Mouse (Mus musculus) retina, adult 2 months (tissue): Measurements from ENCODE around the gene Slc47a2.
"Not testable (repeated sequence)": the region's sequence is repeated elsewhere in the genome, so short reads cannot be mapped to it uniquely, and the experiment has no call there.

Experiments used
- DNase-seq: peaks from one replicate; pipeline ENCODE4 v3.0.0-alpha.2; 2012; ENCODE audit warnings: low read depth, low spot score

The Slc47a2 gene

GRCm38 (mm10) chr11:61341971-61342370 is 689 bp downstream of the Slc47a2 start:
- DNase-seq, result no peak

- DNase-seq, result no peak
Measured at GRCm38 (mm10) chr11:61341233-61341632, 1.4 kb downstream of the Slc47a2 start.

DNA sequence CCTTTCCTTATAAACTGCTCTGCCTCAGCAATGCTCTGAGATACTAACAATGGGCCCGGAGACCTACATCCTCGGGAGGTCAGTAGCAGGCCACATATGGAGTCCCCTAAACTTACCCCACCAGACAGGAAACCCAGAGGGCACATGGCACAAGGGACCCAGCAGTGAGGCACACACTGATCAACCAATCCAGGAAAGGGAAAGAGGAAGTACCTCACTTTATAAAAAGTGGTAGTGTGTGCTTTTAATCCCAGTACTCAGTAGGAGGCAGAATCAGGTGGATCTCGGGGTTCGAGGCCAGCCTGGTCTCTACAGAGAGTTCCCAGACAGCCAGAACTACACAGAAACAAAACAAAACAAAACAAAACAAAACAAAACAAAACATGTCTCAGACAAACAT is 2.3 kb downstream of the Slc47a2 start:
- no peak for DNase-seq

DNA sequence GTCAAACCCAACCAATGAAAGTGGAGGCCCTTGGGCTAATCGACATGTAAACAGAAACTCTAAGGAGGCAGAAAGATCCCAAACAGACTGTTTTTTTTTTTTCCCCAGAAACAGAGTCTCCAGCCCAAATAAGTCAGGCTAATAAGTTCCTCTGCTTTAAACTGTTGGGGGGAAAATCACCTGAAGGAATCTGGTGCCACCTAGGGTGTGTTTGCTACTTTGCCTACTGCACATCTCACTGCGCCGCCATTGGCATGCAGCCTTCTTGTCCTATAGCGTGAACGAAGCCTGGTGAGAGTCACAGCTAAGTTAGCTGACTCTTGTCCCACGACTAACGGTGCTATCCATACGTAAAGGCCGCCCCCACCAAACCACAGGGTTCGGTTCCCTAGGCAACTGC is 5.1 kb downstream of the Slc47a2 start:
- DNase-seq, result no peak

DNA sequence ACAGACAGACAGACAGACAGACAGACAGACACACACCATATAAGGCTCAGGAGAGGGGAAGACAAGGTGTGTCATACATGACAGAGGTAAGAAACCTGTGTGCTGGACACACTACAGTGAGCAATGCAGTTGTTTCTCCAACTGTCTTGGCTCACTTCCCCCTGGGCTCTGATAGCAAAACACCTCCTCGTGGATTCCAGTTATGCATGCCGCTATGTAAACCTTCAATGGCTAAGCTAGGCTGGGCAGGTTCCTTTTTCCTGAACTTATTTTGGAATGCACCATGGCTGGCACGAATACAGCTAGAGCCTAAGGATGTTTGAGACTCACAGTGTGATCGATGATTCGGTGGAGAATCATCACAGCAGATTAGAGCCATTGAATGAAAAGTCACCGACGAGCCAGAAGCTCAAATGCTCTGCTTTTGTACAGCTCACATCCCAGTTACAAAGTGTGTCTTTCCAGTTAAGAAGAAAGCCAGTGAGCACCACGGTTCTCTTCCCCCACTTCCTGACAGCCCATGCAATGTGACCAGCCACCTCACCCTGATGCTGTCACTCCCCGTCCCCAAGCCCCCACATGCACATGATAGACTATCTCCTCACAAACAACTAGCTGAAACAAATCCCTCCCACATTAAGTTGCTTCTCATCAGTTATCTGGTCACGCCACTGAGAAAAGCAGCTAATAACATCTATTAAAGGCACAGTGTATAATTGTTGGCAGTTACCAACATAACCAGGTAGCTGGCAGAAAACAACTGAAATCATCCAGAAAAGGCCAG is 21.6 kb downstream of the Slc47a2 start:
- no peak for DNase-seq

DNA sequence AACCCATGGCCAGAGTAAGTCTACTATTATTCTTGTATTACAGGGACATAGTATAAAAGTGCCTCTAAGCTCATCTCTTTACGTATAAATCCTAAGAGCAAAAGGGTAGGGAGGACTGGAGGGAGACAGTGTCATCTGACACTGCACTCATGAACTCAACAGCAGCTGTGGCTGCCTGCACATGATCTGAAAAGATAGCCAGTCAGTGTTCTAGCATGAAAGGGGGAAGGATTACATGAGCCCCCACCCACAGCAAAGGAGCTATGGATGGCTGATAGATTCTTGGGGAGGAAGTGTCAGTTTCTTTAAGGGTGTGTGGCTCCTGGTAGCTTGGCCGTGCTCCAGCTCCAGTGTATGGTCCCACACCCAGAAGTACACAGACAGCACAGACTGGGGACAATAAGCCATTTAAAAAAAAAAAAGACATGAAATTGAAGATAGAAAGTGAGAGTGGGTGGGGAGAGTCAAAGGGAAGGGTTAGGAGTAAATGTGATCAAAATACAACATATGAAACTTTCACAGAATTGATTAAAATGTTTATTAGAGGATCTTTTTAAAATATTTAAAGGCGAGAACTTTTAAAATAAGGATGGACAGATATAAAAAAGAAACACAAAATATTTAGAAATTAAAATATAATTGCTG is 22.6 kb downstream of the Slc47a2 start:
- DNase-seq, result no peak

GRCm38 (mm10) chr11:61319233-61319922 is 23.3 kb downstream of the Slc47a2 start:
- DNase-seq, result no peak

DNA sequence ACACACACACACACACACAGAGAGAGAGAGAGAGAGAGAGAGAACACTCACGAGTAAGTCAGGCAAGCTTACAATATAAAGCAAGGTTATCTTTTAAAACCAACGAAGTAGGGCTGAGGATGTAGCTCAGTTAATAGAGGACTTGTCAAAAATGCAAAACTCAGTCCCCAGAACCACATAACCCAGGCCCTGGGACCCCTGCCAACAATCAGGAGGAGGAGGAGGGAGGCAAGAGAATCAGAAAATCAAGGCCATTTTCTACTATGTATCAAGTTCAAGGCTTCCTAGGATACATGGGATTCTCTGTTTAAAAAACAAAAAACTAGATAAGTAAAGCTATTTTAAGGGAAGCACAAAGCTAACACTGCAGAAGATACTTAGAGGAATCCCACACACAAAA is 25.8 kb downstream of the Slc47a2 start:
- no peak for DNase-seq

- DNase-seq, result no peak
Measured at GRCm38 (mm10) chr11:61310321-61310720, 32.3 kb downstream of the Slc47a2 start.

GRCm38 (mm10) chr11:61309831-61310230 is 32.8 kb downstream of the Slc47a2 start:
- DNase-seq, result no peak

DNA sequence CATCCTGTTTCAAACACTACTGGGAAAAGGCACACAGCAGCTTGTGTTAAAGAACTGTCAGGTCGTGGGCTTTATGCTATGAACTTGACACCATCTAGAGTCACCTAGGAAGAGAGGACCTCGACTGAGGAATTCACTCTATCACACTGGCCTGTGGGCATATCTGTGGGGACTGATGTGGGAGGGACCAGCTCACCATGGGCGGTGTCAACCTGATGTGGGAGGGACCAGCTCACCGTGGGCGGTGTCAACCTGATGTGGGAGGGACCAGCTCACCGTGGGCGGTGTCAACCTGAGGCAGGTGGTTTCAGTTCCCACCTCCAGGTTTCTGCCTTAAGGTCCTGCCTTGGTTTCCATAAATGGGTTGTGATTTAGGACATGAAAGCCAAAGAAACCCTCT is 34.9 kb downstream of the Slc47a2 start:
- DNase-seq, result no peak

DNA sequence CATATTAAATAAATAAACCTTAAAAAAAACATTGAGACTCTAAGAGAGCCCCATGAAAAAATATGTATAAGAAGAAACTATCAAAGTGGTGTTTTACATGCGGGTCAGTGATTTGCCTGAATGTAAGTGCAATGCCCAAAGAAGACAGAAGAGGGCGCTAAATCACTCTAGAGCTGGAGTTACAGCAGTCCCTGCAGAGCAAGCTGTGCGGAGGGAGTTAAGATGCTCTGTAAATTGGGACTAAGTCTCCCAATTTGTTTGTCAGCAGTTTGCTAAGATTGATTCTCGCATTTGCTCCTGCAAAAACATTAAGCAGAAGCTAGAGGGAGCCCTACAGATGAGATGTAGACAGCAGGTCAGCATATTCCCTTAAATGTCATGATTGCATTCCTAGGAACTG is 37.3 kb downstream of the Slc47a2 start:
- DNase-seq, result peak; percentile 51

DNA sequence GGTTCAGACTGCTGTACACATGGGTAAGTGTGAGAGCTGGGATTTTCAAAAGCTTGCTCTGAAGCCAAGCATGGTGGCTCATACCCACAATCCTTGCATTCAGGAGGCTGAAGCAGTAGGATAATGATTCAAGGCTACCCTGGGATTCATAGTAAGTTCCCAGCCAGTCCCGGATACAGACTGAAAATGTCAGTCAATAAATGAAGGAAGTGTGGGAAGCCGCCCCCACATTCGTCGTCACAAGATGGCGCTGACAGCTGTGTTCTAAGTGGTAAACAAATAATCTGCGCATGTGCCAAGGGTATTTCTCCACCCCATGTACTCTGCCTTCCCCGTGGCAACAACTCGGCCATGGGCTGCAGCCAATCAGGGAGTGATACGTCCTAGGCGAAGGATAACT is 38.1 kb downstream of the Slc47a2 start:
- not testable (repeated sequence) for DNase-seq

DNA sequence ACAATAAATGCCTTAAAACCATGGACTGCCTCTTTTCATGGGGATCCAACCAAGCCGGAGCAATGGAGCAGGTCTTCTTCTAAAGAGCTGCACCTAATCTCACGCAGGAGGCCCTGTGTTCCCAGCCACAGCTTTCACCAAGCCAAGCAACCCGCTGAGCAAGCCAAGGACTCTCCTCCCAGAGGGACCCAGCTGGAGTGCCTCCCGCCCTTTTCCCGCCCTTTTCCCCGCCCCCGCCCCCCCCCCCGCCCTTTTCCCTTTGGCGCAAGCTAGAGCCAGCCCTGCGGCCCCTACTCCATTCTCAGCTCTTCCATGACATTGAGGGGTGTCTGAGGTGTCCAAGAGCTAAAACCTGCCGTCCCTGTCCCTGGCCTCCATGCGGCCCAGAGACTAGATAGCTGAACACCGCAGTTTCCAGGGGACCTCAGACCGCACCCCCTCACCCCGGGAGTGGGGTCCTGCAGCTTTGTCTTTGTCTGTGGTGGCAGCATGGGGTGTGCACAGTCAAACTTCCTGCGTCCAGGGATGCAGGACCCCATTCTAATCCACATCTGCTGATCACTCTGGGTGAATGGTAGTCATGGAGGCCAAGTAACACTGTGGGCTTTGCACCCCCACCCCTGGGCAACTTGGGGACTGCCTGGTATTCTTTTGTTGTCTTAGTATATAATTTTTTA is 41.8 kb downstream of the Slc47a2 start:
- DNase-seq, result no peak

DNA sequence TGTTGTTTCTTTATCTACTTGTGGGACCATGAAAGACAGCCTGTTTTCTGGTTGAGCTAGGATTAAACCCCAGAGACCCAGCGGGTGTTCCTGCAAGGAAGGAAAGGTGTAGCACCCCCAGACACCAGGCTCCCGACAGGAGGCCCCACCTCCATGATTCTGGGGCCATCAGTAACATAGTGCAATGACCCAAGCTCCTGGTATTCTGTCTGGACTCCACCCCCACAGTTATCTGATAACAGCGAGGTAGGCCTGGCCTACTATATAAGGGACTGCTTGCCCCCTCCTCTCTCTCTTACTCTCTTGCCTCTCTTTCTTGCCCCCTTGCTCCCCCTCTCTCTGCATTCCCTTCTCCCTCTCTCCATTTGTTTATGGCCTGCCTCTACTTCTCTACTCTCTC is 42.5 kb downstream of the Slc47a2 start:
- no peak for DNase-seq

DNA sequence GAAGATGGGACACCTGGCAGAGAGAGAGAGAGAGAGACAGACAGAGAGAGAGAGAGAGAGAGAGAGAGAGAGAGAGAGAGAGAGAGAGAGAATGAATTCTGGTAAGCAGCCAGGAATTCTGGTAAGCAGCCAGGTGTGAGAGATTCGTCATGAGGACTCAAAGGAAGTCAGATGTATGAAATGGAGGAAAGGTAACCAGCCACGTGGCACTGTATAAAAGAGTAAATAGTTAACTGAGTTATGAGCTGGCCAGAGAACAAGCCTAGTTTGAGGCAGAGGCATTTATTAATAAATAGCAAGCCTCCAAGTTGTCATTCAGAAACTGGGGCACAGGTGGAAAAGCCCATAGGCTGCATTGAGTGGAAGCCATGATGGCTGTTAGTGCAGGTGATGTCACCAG is 44.8 kb downstream of the Slc47a2 start:
- DNase-seq, result no peak

DNA sequence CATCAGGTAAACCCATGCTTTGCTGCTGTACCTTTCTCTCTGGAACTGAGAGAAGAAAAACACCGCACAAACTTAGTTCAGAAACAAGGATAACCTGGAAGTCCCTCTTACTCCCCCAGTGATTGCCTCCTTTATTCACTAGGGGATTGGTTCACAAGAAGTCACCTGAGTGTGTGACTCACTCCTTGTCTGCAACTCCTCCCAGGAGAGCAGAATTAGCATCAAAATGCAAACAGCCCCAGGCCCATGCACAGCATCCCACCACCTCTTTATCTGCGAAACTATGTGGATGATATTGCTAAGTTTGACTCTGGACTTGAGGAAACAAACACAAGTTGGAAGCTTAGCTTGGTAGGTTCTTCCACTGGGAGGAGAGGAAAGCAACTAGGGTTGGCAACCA is 45.3 kb downstream of the Slc47a2 start:
- DNase-seq, result no peak

GRCm38 (mm10) chr11:61296556-61296955 is 46.1 kb downstream of the Slc47a2 start:
- DNase-seq, result no peak

- DNase-seq, result no peak
Measured at GRCm38 (mm10) chr11:61295556-61295955, 47.1 kb downstream of the Slc47a2 start.

- no peak for DNase-seq
Measured at GRCm38 (mm10) chr11:61294431-61294830, 48.2 kb downstream of the Slc47a2 start.

DNA sequence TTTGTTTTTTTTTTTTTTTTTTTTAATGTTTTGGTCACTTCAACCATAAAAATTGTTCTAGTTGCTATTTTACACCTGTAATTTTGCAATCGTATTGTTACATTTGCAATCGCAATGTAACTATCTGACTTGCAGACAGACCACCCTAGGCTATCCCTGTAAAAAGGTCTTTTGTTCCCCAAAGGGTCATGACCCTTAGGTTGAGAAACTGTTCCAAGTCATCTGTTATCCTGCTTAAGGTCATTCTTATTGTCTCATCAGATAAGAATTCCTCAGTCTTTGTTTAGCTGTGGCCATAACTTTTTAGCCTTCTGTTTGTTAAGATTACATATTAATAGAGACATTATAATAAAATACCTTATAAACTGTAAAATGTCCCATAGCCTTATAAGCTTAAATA is 49.4 kb downstream of the Slc47a2 start:
- no peak for DNase-seq

DNA sequence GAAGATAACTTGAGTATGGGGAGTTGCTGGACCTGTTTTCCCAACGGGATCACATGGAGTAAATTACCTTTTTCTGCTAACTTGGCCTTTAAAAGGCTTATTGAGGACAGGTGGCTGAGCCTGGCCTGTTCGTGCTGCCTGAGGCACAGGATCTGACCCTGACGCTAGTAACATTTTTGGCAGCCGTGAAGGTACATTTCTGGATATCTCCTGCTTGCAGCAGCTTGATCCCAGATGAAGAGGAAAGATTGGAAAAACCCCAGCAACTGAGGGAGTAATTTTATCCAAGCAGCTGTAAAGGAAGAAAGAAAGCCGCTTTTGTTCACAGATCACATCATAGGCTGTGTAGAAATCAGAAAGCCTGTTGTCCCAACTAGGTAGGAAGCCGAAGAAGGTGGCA is 58.3 kb downstream of the Slc47a2 start:
- no peak for DNase-seq
